Mouse (Mus musculus): ENCODE data around the gene Sez6l. TPM values are rescaled to one million over a fixed set of nuclear protein-coding genes. Genes with fewer than 3 reads are reported as not detected.

Gene Sez6l
- 41.3 and 46.3 TPM in 2 replicates for polyA plus RNA-seq (2015; fragmentation: Nextera tagmentation; extraction: Ambion mirVana)

- WGBS: under 1% methylated on average over 42 of the region's 50 CpGs
- H3K4me2 ChIP-seq: peak within 1 kb of the TSS; percentile 79
Observed at GRCm38 (mm10) chr5:112576993-112577670, at the start of gene Sez6l. Sez6l (minus strand) TSS chr5:112577185.

GRCm38 (mm10) chr5:112625555-112626160 lies 48.7 kb upstream of the Sez6l start:
- Histone ChIP-seq H3K27me3 (no peaks in the 10 kb centered on the region), H3K9ac (no peak overlapping the region), H3K4me2 (peak overlapping the region; percentile 36), H3K4me3 (no peak overlapping the region), H3K4me1 (replicated peaks) (peaks cover 32% of the 10 kb centered on the region), H3K36me3 (no peaks in the 10 kb centered on the region), H3K9me3 (no peaks in the 10 kb centered on the region), H3K27ac (replicated peaks) (0 out of 2 replicates have a peak overlapping the region, but pooled peaks have one; percentile 9)
- ATAC-seq (ENCODE audit: low FRiP score, low read depth): peak; percentile 12; the same call in 1 of the 2 replicates
- 29% methylated on average over 31 of the region's 31 CpGs for WGBS

More at GRCm38 (mm10) chr5:112576993-112577670, at the start of gene Sez6l:
- peak; percentile 78 for ATAC-seq (ENCODE audit: low FRiP score, low read depth)
- Histone ChIP-seq H3K27ac (replicated peaks) (peak within 1 kb of the TSS; percentile 89), H3K9me3 (no peaks in the 10 kb centered on the region), H3K4me1 (replicated peaks) (peaks cover 57% of the 10 kb centered on the region), H3K9ac (peak within 1 kb of the TSS; percentile 91), H3K27me3 (no peaks in the 10 kb centered on the region; the same call in 1 of the 2 replicates), H3K4me3 (peak within 1 kb of the TSS; percentile 79), H3K36me3 (no peaks in the 10 kb centered on the region)

- Histone ChIP-seq H3K36me3 (no peaks in the 10 kb centered on the region), H3K27me3 (no peaks in the 10 kb centered on the region), H3K9me3 (no peaks in the 10 kb centered on the region), H3K4me1 (replicated peaks) (peaks cover 25% of the 10 kb centered on the region), H3K27ac (replicated peaks) (no peak overlapping the region), H3K9ac (no peak overlapping the region), H3K4me3 (no peak overlapping the region), H3K4me2 (no peak overlapping the region)
- no peak for ATAC-seq (ENCODE audit: low FRiP score, low read depth)
- WGBS: 49% methylated on average over 2 of the region's 2 CpGs
Observed at GRCm38 (mm10) chr5:112622946-112623345, 46.0 kb upstream of the Sez6l start.

GRCm38 (mm10) chr5:112620256-112620655 lies 43.3 kb upstream of the Sez6l start:
- Histone ChIP-seq H3K4me3 (no peak overlapping the region), H3K27ac (replicated peaks) (no peak overlapping the region), H3K9me3 (no peaks in the 10 kb centered on the region), H3K9ac (no peak overlapping the region), H3K4me2 (no peak overlapping the region), H3K4me1 (replicated peaks) (peaks cover 21% of the 10 kb centered on the region), H3K27me3 (no peaks in the 10 kb centered on the region), H3K36me3 (no peaks in the 10 kb centered on the region)
- 69% methylated on average over 3 of the region's 3 CpGs for WGBS
- ATAC-seq (ENCODE audit: low FRiP score, low read depth): no peak

GRCm38 (mm10) chr5:112619344-112619743 lies 42.4 kb upstream of the Sez6l start:
- WGBS: 87% methylated on average over 3 of the region's 3 CpGs
- no peak overlapping the region for H3K4me2 ChIP-seq

GRCm38 (mm10) chr5:112617602-112618247 lies 40.7 kb upstream of the Sez6l start:
- Histone ChIP-seq H3K4me1 (replicated peaks) (peaks cover 21% of the 10 kb centered on the region), H3K9me3 (no peaks in the 10 kb centered on the region), H3K4me2 (no peak overlapping the region), H3K36me3 (no peaks in the 10 kb centered on the region), H3K27ac (replicated peaks) (no peak overlapping the region), H3K9ac (no peak overlapping the region), H3K27me3 (no peaks in the 10 kb centered on the region), H3K4me3 (no peak overlapping the region)
- ATAC-seq (ENCODE audit: low FRiP score, low read depth): no peak
- WGBS: 53% methylated on average over 16 of the region's 16 CpGs

More at GRCm38 (mm10) chr5:112619344-112619743, 42.4 kb upstream of the Sez6l start:
- no peak for ATAC-seq (ENCODE audit: low FRiP score, low read depth)
- no peak overlapping the region for H3K27ac ChIP-seq (replicated peaks)
- H3K4me1 ChIP-seq (replicated peaks): peaks cover 24% of the 10 kb centered on the region
- no peak overlapping the region for H3K9ac ChIP-seq
- no peaks in the 10 kb centered on the region for H3K9me3 ChIP-seq
- no peak overlapping the region for H3K4me3 ChIP-seq
- H3K36me3 ChIP-seq: no peaks in the 10 kb centered on the region
- no peaks in the 10 kb centered on the region for H3K27me3 ChIP-seq

- Histone ChIP-seq H3K36me3 (no peaks in the 10 kb centered on the region), H3K9me3 (no peaks in the 10 kb centered on the region), H3K4me3 (no peak overlapping the region), H3K27ac (replicated peaks) (no peak overlapping the region), H3K4me1 (replicated peaks) (peaks cover 21% of the 10 kb centered on the region), H3K9ac (no peak overlapping the region), H3K4me2 (no peak overlapping the region), H3K27me3 (no peaks in the 10 kb centered on the region)
- ATAC-seq (ENCODE audit: low FRiP score, low read depth): no peak
- 22% methylated on average over 7 of the region's 7 CpGs for WGBS
Observed at GRCm38 (mm10) chr5:112615946-112616617, 39.1 kb upstream of the Sez6l start.

- H3K9me3 ChIP-seq: no peaks in the 10 kb centered on the region
- peak overlapping the region; percentile 37; the same call in 1 of the 2 replicates for H3K27ac ChIP-seq (replicated peaks)
- H3K36me3 ChIP-seq: no peaks in the 10 kb centered on the region
- H3K9ac ChIP-seq: no peak overlapping the region
- H3K4me2 ChIP-seq: no peak overlapping the region
- no peak overlapping the region for H3K4me3 ChIP-seq
- no peak for ATAC-seq (ENCODE audit: low FRiP score, low read depth)
- peaks cover 48% of the 10 kb centered on the region for H3K4me1 ChIP-seq (replicated peaks)
- no peaks in the 10 kb centered on the region for H3K27me3 ChIP-seq
- 35% methylated on average over 9 of the region's 9 CpGs for WGBS
Observed at GRCm38 (mm10) chr5:112607867-112608516, 31.0 kb upstream of the Sez6l start.

- WGBS: 37% methylated on average over 2 of the region's 2 CpGs
Observed at GRCm38 (mm10) chr5:112607119-112607518, 30.1 kb upstream of the Sez6l start.

GRCm38 (mm10) chr5:112605371-112605770 lies 28.4 kb upstream of the Sez6l start:
- H3K27me3 ChIP-seq: no peaks in the 10 kb centered on the region
- H3K4me3 ChIP-seq: no peak overlapping the region
- H3K4me2 ChIP-seq: no peak overlapping the region
- H3K4me1 ChIP-seq (replicated peaks): peaks cover 52% of the 10 kb centered on the region
- no peaks in the 10 kb centered on the region for H3K9me3 ChIP-seq
- no peak overlapping the region; the same call in 1 of the 2 replicates for H3K27ac ChIP-seq (replicated peaks)
- 73% methylated on average over 14 of the region's 14 CpGs for WGBS
- no peaks in the 10 kb centered on the region for H3K36me3 ChIP-seq
- ATAC-seq (ENCODE audit: low FRiP score, low read depth): no peak
- H3K9ac ChIP-seq: no peak overlapping the region

More at GRCm38 (mm10) chr5:112607119-112607518, 30.1 kb upstream of the Sez6l start:
- H3K27me3 ChIP-seq: no peaks in the 10 kb centered on the region
- no peak overlapping the region for H3K9ac ChIP-seq
- H3K4me1 ChIP-seq (replicated peaks): peaks cover 48% of the 10 kb centered on the region
- H3K27ac ChIP-seq (replicated peaks): no peak overlapping the region
- no peak for ATAC-seq (ENCODE audit: low FRiP score, low read depth)
- H3K9me3 ChIP-seq: no peaks in the 10 kb centered on the region
- no peak overlapping the region for H3K4me2 ChIP-seq
- no peak overlapping the region for H3K4me3 ChIP-seq
- no peaks in the 10 kb centered on the region for H3K36me3 ChIP-seq

- no peak for ATAC-seq (ENCODE audit: low FRiP score, low read depth)
- Histone ChIP-seq H3K9me3 (no peaks in the 10 kb centered on the region), H3K27me3 (no peaks in the 10 kb centered on the region), H3K27ac (replicated peaks) (no peak overlapping the region), H3K36me3 (no peaks in the 10 kb centered on the region), H3K4me1 (replicated peaks) (peaks cover 57% of the 10 kb centered on the region), H3K9ac (no peak overlapping the region), H3K4me2 (no peak overlapping the region), H3K4me3 (no peak overlapping the region)
- 50% methylated on average over 1 of the region's 1 CpGs for WGBS
Observed at GRCm38 (mm10) chr5:112604251-112604650, 27.3 kb upstream of the Sez6l start.

Data from hindbrain, embryonic 15.5 days (tissue).